Mouse (Mus musculus) adipose tissue, adult 10 weeks (tissue): ENCODE results near the gene Cyp2j6. TPM values are rescaled to one million over a fixed set of nuclear protein-coding genes. Genes with fewer than 3 reads are reported as not detected.

ENCODE experiments used
- polyA plus RNA-seq: library from polyadenylated mRNA; stranded (reverse); fragments of 350-450 nt; fragmentation: Illumina TruSeq; extraction: RNeasy Lipid Tissue Mini Kit (QIAGEN cat#74804); gene quantifications from one replicate; pipeline ENCODE4 v1.2.3, GENCODE M21; 2014; ENCODE audit warnings: low read depth, low replicate concordance

The Cyp2j6 gene
- 13.1 TPM for polyA plus RNA-seq

DNA sequence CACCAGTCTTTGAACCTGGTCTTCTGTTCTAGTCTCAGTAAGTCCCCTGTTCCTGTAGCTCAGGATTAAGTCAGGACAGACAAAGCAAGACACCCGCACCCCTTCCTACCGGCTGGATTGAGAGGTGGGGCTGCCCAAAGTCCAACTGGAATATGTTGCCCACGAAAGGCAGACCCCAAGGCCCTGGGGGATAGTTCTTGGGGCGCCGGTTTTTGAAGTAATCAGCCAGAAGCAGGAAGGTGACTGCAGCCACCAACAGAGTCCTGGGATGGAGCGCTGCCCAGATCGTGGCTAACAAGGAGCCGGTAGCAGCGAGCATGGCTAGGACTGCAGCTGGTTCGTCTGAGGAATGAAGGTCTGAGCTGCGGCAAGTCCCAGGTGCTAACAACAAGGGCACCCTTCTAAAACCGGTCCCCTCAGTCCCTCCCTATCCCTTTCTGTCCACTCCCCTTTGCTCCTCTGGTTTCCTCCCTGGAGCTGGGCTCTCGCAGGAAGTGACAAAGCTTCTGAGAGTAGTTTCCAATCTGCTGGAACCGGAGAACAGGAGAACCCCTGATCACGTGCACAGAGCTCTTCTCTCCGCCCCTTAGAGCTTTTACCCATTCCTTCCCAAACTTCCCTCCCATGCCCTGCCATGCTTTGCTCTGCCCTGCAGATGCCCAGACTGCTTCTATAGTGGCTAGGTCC lies at the start of gene Cyp2j6:
Gene Cyp2j6 (minus strand): TSS at position 529 of the 687 bp plus-strand sequence.

DNA sequence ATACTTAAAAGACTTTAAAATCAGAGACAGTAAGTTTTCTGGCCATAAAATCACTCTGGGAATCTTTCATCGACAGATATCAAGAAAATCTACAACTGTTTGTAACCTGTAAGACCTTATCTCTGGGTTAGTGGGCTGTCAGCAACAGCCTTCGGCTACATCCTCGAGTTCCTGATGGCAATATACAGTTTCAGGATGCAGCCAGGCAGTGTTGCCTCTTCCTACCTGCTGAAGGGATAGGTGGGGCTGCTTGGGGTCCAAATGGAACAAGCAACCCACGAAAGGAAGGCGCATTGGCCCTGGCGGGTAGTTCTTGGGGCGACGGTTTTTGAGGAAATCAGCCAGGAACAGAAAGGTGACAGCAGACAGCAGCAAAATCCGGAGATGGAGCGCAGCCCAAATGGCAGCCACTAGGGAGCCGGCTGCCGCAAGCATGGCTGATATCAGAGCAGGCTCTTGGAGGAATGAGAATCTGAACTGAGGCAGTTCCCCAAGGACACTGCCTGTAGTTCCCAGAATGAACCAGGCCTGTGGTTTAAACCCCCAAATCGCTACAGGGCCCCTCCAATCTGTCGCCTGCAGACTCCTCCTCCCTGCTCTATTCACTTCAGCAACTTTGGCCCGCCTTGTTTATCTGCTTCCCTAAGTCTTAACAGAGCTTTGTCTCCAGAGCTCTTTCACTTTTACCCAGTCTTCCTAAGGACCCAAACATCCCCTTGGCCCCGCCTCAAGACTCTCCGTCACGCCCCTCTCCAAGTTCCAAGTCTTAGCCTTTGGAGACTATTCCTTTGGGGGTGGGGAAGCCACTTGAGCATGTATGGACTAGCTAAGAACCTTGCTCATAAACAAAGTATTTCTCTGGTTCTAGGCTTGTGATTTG lies 37.7 kb upstream of the Cyp2j6 start, which contains the start of gene Cyp2j9:
Gene Cyp2j9 (minus strand): TSS at position 668 of the 880 bp plus-strand sequence.

DNA sequence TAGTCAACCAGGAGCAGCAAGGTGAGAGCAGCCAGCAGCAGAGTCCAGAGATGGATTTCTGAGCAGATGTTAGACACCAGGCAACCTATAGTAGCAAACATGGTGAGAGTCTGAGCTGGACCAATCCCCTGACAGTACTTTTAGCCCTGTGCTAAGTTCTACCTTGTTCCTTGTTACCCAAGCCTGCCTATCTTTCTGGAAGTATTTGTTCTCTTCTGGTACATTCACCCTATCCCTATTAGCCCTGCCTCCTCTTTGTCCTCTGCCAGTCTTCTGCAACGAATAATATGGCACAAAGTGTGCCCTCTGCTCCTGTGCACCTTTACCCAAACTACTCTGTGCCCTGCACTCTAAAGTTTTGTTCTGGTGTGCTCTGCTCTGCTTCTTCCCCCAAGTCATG lies 46.2 kb downstream of the Cyp2j6 start, which contains the start of gene Cyp2j8:
Gene Cyp2j8 (minus strand): TSS at position 101 of the 400 bp plus-strand sequence.

Other genes with a start within 250 kb of the Cyp2j6 start
- 1.8 TPM for gene Cyp2j11, start 205.0 kb downstream of the Cyp2j6 start, polyA plus RNA-seq
- not detected for gene Cyp2j8, start 46.3 kb downstream of the Cyp2j6 start, polyA plus RNA-seq
- gene Cyp2j9, start 37.9 kb upstream of the Cyp2j6 start, polyA plus RNA-seq: 6.6 TPM
- gene Cyp2j5, start 110.5 kb upstream of the Cyp2j6 start, polyA plus RNA-seq: not detected
- gene Gm12695, start 231.5 kb upstream of the Cyp2j6 start, polyA plus RNA-seq: 0.36 TPM